Mouse (Mus musculus) heart, adult 2 months (tissue): Measurements from ENCODE around the gene Dlgap3. TPM values are rescaled to one million over a fixed set of nuclear protein-coding genes. Genes with fewer than 3 reads are reported as not detected.
A peak's percentile ranks its signal among the peaks of the same experiment; 100 is the strongest.

ENCODE experiments used
- DNase-seq, 2 experiments: peaks; one replicate each; pipeline ENCODE4 v3.0.0; 2021
- H3K27ac ChIP-seq: fragments of 200-600 bp; 2 replicates; pipeline ENCODE4 v1.8.1; 2022
- H3K27me3 ChIP-seq: fragments of 200-500 bp; 2 replicates; pipeline ENCODE4 v1.6.1; 2012; ENCODE audit warnings: mild to moderate bottlenecking, low read length, inconsistent platforms, mixed read lengths; ENCODE audit not compliant: control insufficient read depth, insufficient read depth
- H3K36me3 ChIP-seq: fragments of 200-500 bp; 2 replicates; pipeline ENCODE4 v1.6.1; 2012; ENCODE audit warnings: low read length, inconsistent platforms; ENCODE audit not compliant: control insufficient read depth, insufficient read depth
- H3K4me1 ChIP-seq: fragments of 200-500 bp; 2 replicates; pipeline ENCODE4 v1.6.1; 2011; ENCODE audit warnings: low read length; ENCODE audit not compliant: control insufficient read depth, insufficient read depth
- H3K4me3 ChIP-seq: fragments of 200-600 bp; 2 replicates; pipeline ENCODE4 v1.8.1; 2022
- H3K79me2 ChIP-seq: fragments of 200-500 bp; replicated peaks from 2 replicates; pipeline ENCODE4 v1.6.1; 2012; ENCODE audit warnings: mild to moderate bottlenecking, inconsistent platforms, low read length, moderate library complexity, mixed read lengths; ENCODE audit not compliant: control insufficient read depth, insufficient read depth
- H3K9ac ChIP-seq: fragments of 200-500 bp; 2 replicates; pipeline ENCODE4 v1.6.1; 2012; ENCODE audit warnings: low read depth, mild to moderate bottlenecking, control low read depth, inconsistent platforms, low read length, mixed read lengths
- CTCF ChIP-seq: fragments of 200-600 bp; IDR thresholded peaks from 2 replicates; pipeline ENCODE4 v1.8.1; 2022; ENCODE audit warnings: antibody characterized with exemption, mild to moderate bottlenecking, moderate library complexity
- EP300 ChIP-seq: fragments of 200-500 bp; IDR thresholded peaks from 2 replicates; pipeline ENCODE4 v1.6.1; 2011; ENCODE audit warnings: low read depth, low read length, control low read depth; ENCODE audit not compliant: insufficient read depth
- POLR2A ChIP-seq: fragments of 200-500 bp; IDR thresholded peaks from 2 replicates; pipeline ENCODE4 v1.6.1; 2011; ENCODE audit warnings: mild to moderate bottlenecking, low read depth, low read length, control low read depth; ENCODE audit not compliant: insufficient read depth
- WGBS: fragments of 180-500 bp; shearing (Covaris S2); methylation state at CpG from one replicate; pipeline ENCODE4 v1.1.7; 2018; 5-methylcytosine and 5-hydroxymethylcytosine counted together
- intact Hi-C: fragments of 180-260 bp; cut with DNase I; formaldehyde crosslinking; loops from one replicate; pipeline ENCODE4 v1.15.1; 2025
- polyA plus RNA-seq: library from polyadenylated mRNA; depleted of rRNA; stranded (reverse); fragments of >200 nt; gene quantifications from 2 replicates; pipeline ENCODE4 v1.2.3, GENCODE M21; 2012
- total RNA-seq, 2 experiments: library from RNA; stranded (reverse); gene quantifications; 2 replicates each; pipeline ENCODE4 v1.2.3; 2021

Dlgap3 gene
- total and polyA plus RNA-seq, 3 experiments: 0.20 to 0.21 (median 0.21) TPM

- Histone ChIP-seq H3K9ac (peak overlapping the region; percentile 9), H3K4me1 (peaks cover 13% of the 10 kb centered on the region), H3K36me3 (no peaks in the 10 kb centered on the region), H3K27ac (peak overlapping the region; percentile 62), H3K4me3 (peak overlapping the region; percentile 29), H3K79me2 (no peaks in the 10 kb centered on the region), H3K27me3 (no peaks in the 10 kb centered on the region)
- TF ChIP-seq POLR2A (peak; percentile 36; the same call in 1 of the 2 replicates), EP300 (peak; percentile 47; the same call in 1 of the 2 replicates), CTCF (no peak)
- DNase-seq: peak; percentile 83 to 87
- intact Hi-C loops: no loop called here
- 20% methylated on average over 22 of the region's 22 CpGs for WGBS
Measured at GRCm38 (mm10) chr4:127251963-127252585, 83.1 kb downstream of the Dlgap3 start.

- TF ChIP-seq CTCF (no peak), POLR2A (no peak), EP300 (peak; percentile 62; the same call in 1 of the 2 replicates)
- Histone ChIP-seq H3K27ac (peak overlapping the region; percentile 31), H3K4me1 (peaks cover 20% of the 10 kb centered on the region), H3K36me3 (no peaks in the 10 kb centered on the region; the same call in 1 of the 2 replicates), H3K9ac (no peak overlapping the region), H3K79me2 (no peaks in the 10 kb centered on the region), H3K4me3 (no peak overlapping the region), H3K27me3 (no peaks in the 10 kb centered on the region)
- intact Hi-C loops: no loop called here
- 26% methylated on average over 5 of the region's 5 CpGs for WGBS
- DNase-seq: peak; percentile 43 to 67
Measured at GRCm38 (mm10) chr4:127256739-127257138, 87.7 kb downstream of the Dlgap3 start.

- TF ChIP-seq EP300: 0 out of 2 replicates have a peak, but pooled peaks have one; percentile 56
- TF ChIP-seq CTCF: no peak
- Histone ChIP-seq H3K4me1 (peaks cover 18% of the 10 kb centered on the region), H3K4me3 (no peak overlapping the region), H3K27me3 (no peaks in the 10 kb centered on the region), H3K36me3 (no peaks in the 10 kb centered on the region; the same call in 1 of the 2 replicates), H3K9ac (peak overlapping the region; percentile 12; the same call in 1 of the 2 replicates), H3K27ac (peak overlapping the region; percentile 72), H3K79me2 (no peaks in the 10 kb centered on the region)
- intact Hi-C loops: no loop called here
- peak; percentile 64 to 65 for DNase-seq
- 18% methylated on average over 12 of the region's 12 CpGs for WGBS
Measured at GRCm38 (mm10) chr4:127258186-127258897, 89.3 kb downstream of the Dlgap3 start.

GRCm38 (mm10) chr4:127261601-127262000 is 92.6 kb downstream of the Dlgap3 start:
- Histone ChIP-seq H3K9ac (no peak overlapping the region), H3K27me3 (no peaks in the 10 kb centered on the region), H3K27ac (peak overlapping the region; percentile 73), H3K79me2 (no peaks in the 10 kb centered on the region), H3K36me3 (no peaks in the 10 kb centered on the region; the same call in 1 of the 2 replicates), H3K4me3 (no peak overlapping the region), H3K4me1 (peaks cover 19% of the 10 kb centered on the region)
- intact Hi-C loops: loop anchor here (2.0 kb wide), 1 partner anchor 15 kb away; no protein-coding TSS in a partner anchor
- WGBS: 80% methylated on average over 14 of the region's 14 CpGs
- TF ChIP-seq CTCF: no peak
- TF ChIP-seq EP300: no peak
- TF ChIP-seq POLR2A: no peak
- DNase-seq: no peak

- no peaks in the 10 kb centered on the region for H3K79me2 ChIP-seq
- intact Hi-C loops: no loop called here
- no peak overlapping the region for H3K9ac ChIP-seq
- H3K4me3 ChIP-seq: no peak overlapping the region
- H3K4me1 ChIP-seq: peaks cover 8% of the 10 kb centered on the region
- H3K27ac ChIP-seq: peak overlapping the region; percentile 73
- H3K27me3 ChIP-seq: no peaks in the 10 kb centered on the region
- TF ChIP-seq POLR2A (no peak), CTCF (no peak), EP300 (no peak)
- WGBS: 37% methylated on average over 19 of the region's 19 CpGs
- DNase-seq: peak; percentile 44 to 45
- H3K36me3 ChIP-seq: no peaks in the 10 kb centered on the region; the same call in 1 of the 2 replicates
Measured at GRCm38 (mm10) chr4:127263438-127264182, 94.6 kb downstream of the Dlgap3 start.
